Mouse (Mus musculus): Measurements from ENCODE around the gene Rbm3.
"Not testable (repeated sequence)": the region's sequence is repeated elsewhere in the genome, so short reads cannot be mapped to it uniquely, and the experiment has no call there.

The Rbm3 gene

DNA sequence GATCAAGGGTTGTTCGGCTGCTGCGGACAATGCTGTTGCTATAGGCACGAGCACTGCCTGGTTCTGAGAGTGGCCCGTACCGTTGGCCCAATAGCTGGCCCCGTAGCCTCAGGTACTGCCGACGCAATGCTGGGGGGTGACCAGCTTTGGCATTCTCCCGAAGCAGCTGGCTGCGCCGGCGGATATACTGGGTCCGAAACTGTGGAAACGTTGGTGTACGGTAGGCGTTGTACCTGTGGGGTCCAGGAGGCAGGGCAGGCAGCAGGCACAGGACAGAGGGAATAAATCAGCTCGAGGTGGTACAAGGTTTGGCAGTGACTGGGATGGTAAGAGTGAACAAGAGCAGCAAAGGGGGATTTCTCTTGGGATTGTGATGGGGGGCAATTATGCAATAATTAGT, 14.3 kb downstream of the Rbm3 start:
- DNase-seq (ENCODE audit: low read depth): no peak

DNA sequence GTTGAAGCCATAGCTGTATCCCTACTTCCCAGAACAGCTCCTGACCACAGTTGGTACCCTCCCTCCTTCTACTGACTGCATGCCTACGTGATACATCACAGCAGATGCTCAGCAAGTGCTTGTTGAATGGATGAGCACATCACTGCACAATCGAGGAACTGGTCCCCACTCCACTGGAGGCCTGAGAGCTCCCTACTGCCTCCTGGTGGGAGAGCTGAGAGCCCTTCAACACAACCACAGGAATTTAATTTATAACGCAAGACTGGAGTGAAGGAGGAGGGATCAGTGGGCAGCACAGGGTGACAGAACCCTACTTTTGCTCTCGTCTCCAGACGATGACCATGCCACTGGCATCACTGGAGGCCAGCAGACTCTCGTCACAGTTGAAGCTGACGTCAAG, 20.4 kb downstream of the Rbm3 start:
- DNase-seq (ENCODE audit: low read depth): no peak

DNA sequence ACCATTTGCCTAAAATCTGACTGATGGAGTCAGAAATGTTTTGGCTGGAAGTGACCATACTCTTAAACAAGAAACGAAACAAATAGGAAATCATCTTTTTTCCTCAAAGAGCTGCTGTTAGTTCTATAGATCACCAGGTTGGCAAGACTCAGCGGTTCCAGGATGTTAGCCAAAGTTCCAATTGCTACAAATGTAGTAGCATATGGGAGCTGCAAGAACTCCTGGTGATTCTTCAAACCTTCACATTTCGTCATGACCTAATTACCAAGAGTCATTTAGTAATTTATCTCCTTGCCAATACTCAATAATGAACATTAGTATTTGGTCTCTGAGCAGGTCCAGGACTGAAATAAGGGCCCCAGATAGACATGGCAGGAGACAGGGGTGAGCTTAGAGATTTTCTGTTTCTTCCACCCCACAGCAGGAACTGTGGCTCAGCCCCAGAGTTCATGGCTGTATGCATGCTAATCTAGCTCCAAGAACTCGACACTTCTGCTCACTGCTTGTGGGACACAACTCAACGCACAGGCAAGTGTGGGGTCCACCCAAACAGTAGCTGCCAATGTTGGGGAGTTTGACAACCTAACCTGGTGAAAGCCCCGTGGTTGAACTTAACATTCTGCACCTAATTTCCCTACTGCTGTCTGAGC, 21.7 kb downstream of the Rbm3 start:
- DNase-seq (ENCODE audit: low read depth): no peak

DNA sequence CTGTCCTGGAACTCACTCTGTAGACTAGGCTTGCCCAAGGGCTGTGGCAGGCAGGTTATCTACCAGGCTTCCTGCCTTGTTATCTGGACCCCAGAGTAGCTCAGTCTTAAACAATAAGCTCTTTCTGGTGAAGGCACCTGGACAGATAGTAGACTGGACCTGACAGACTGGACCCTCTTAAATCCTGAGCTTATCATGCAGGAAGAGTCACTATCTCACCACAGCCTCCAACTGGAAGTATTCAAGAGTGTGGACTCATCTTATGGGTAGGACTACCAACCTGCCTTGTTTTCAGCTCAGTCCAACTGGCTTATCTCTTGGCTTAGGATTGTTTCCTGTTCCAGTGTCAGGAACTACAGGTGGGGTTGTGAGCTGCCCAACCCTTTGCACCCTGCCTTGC, 28.4 kb downstream of the Rbm3 start:
- DNase-seq (ENCODE audit: low read depth): no peak

DNA sequence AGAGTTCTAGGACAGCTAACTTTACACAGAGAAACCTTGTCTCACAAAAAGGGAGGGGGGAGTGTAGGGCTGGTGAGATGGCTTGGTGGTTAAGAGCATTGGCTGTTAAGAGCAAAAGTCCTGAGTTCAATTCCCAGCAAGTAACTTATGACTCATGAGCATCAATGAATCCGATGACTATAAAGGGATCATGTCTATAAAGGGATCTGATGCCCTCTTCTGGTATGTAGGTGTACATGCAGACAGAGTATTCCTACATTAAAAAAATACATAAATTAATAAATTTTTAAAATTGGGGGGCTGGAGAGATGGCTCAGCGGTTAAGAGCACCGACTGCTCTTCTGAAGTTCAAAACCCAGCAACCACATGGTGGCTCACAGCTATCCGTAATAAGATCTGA, 30.4 kb downstream of the Rbm3 start:
- DNase-seq (ENCODE audit: low read depth): peak; percentile 60

DNA sequence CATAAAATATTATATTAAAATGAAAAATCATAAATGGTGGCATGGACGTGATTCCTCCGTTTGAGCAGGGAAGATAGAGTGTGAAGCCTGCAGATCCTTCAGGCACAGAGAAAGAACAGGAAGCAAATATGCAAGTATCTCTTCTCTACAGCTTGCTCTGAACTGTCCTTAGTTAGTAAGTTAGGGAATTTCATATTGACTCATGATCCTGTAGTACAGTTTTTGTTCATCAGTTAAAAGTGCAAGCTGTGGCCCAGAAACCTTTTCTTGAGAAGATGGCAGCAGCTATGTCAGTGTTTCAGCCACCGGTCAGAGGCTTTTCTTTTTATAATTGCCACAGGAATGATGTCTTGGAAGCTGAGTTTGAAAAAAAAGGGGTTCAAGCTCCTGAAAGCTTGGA, 40.7 kb downstream of the Rbm3 start:
- DNase-seq (ENCODE audit: low read depth): no peak

DNA sequence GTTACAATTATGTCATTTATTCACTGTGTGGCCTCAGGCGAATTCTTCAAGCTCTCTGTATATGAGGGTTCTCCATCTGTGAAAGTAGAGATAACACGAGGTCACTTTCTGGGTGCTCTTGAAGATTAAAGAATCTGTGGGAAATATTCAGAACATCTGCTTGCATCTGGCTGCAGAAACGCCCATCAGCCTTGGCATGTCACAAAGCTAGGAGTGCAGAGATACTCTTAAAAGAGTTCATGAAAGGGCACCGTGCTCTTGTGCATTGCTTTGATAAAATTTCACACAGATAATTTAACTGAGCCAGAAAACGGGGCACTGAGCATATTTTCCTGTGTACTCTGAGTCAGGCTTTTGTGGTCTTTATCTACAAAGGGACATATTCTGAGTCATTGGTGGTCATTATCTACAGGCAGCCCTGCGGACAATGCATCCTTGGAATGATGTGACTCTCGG, 43.4 kb downstream of the Rbm3 start:
- DNase-seq (ENCODE audit: low read depth): peak; percentile 92

DNA sequence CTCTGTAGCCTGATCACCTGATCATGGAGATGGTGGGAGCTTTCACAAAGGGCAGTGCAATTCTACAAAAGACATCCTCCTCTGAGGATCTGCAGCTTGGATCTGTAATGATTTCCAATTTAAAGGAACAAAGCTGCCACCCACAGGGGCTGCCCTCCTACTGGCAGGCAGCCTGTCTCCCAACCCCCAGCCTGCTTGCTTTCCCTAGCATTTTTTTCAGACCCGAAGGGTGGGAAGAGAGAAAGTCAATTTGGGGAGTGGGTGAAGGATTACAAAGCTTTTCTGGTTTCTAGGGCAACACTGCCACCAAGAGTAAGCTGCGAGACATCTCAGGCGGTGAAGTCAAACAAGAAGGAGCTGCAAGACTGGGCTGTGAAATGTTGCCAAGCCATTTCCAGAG, 44.7 kb downstream of the Rbm3 start:
- DNase-seq (ENCODE audit: low read depth): peak; percentile 24

DNA sequence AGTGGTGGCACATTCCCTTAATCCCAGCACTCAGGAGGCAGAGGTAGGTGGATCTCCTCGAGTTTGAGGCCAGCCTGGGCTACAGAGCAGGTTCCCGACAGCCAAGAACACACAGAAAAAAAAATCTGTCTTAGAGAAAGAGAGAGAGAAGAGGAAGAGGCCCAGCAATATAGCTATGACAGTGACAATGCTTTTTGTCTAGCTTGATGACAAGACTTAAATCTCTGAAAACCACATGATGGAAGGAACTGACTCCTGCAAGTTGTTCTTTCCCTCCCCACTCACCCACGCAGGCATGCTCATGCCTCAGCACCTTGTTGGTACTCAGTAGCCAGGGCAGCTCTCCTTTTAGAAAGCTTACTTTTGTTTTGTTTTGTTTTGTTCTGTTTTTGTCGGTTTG, 46.2 kb downstream of the Rbm3 start:
- peak; percentile 23 for DNase-seq (ENCODE audit: low read depth)

DNA sequence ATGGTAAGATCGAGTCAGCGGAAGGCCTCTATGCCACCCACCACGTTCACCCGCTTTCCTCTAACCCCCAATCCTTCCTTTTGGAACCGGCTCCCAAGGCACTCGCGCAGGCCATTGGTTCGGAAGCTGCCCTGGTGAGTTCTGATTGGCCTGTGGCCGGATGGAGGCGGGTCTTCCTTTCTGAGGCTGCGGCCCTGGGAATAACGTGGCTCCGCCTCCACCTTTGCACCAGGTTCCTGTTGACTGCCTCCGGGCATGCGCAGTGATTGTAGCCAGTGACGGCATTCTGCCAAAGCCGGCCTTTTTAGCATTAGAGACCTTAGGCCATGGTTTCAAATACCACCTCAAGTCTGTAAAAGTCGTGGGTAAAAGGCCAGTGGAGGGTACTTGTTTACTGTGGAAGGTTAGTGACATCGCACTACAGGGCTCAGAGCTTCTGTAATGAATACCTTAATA, 48.9 kb downstream of the Rbm3 start:
- peak; percentile 98 for DNase-seq (ENCODE audit: low read depth)

DNA sequence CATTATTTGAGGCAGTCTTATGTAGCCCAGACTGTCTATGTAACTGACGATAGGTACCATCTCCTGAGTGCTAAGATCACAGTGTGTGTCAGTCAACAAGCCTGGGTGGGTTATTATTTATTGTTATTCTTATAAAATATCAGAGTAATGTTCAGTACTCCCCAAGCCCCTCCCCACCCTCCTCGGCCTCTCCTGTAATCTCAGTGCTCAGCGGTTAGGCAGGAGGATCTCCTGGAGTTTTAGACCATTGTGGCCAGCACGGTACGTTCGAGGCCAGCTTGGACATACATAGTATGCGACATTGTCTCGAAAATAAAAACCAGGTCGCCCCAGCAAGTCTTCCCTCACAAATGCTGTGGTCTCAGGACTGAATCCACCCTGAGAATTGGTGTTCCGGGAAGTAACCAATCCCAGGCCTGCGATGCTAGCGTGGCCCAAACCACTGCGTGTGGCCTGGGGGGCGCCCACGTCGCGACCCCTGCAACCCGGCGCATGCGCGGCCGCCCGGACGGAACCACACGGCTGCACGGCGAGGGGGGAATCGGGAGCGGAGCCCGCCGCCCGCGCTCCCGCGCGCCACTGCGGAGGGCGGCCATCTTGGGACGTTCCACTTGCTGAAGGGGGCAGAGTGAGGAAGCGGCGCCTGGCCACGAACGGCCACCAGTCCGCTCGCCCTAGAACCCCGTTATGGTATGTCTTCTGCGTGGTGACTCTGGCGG, 49.5 kb downstream of the Rbm3 start:
- DNase-seq (ENCODE audit: low read depth): not testable (repeated sequence)

DNA sequence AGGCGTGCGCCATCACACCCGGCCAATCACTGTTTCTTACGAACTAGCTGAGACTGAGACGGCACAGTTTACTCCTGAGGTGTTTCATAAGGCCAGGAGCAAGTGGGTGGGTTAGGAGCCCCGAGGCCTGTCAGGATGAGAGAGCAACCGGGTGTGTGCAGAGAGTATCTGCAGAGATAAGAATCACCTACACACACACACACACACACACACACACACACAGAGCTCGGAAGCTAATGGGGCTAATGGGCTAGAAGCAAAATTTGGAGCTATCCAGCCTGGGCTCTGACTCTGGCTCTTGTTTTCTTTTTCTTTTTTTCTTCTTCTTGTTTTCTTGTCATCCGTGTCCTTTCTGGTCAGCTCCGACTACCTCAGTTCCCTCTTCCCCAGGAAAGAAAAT, 50.1 kb downstream of the Rbm3 start:
- DNase-seq (ENCODE audit: low read depth): peak; percentile 59

DNA sequence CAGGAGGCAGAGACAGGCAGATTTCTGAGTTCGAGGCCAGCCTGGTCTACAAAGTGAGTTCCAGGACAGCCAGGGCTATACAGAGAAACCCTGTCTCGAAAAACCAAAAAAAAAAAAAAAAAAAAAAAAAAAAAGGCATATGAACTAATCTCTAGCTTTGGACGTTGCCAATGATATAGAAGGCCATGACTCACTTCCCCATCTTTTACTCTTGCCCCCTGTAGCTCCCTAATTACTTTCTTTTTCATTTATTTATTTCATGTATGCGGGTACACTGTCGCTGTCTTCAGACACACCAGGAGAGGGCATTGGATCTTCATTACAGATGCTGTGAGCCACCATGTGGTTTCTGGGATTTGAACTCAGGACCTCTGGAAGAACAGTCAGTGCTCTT, 54.7 kb downstream of the Rbm3 start:
- peak; percentile 58 for DNase-seq (ENCODE audit: low read depth)

DNA sequence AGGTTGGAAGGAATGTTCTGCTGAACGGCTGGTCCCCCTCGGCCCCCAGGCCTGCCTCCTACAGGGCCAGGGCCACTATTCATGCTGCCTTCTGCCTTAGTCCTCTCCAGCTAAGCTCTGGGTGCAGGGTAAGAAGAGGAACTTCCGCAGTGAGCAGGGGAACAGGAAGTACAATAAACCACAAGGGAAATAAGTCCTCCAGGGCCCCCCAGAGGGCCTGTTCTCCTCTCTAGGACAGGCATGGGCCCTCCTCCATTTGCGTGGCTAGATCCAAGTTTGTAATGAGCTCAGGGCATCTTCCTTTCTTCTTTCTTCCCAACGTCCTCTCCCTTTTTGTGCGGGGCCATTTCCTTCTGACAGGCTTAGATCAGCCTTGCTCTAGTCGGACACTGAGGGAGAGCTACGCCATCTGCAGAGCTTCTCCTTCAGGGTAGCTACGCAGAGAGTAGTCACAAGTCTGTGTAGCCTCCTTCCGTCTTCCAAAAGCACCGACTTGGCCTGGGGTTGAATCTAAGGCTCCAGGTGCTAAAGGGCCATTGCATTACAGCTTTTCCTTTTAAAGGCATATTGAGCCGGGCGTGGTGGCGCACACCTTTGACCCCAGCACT, 55.2 kb downstream of the Rbm3 start, which contains the start of gene Was:
TSS of gene Was (minus strand) at position 153 of the 608 bp plus-strand sequence.
- peak; percentile 82 for DNase-seq (ENCODE audit: low read depth)

DNA sequence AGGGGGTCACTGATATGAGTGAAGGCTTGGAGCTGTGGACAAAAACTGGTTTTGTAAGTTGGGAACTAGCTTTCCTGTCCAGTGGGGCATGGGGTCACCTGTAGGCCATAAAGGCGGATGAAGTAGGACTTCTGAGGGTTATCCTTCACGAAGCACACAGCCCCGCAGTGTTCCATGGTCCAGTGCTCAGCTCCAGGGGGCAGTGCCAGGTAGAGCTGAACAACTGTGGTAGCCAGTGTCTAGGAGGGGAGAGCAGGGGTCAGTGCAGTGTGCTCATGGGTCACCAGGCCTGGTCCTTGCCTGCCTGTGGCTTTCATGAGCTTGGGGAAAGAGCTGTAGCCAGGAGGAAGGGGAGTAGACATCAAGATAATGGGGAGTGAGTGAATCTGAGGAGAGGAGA, 55.9 kb downstream of the Rbm3 start:
- DNase-seq (ENCODE audit: low read depth): no peak

Measured in 416B (cell line).